Mouse (Mus musculus) ES-E14 (cell line): ENCODE results near the gene Fgd2.

Experiments
- CHD2 ChIP-seq: IDR thresholded peaks from 2 replicates; pipeline ENCODE4 v1.6.1; 2014; ENCODE audit warnings: mild to moderate bottlenecking, low read depth, low read length, inconsistent platforms
- ZNF384 ChIP-seq: IDR thresholded peaks from 2 replicates; pipeline ENCODE4 v1.6.1; 2012; ENCODE audit warnings: low read depth, low read length, inconsistent platforms

DNA sequence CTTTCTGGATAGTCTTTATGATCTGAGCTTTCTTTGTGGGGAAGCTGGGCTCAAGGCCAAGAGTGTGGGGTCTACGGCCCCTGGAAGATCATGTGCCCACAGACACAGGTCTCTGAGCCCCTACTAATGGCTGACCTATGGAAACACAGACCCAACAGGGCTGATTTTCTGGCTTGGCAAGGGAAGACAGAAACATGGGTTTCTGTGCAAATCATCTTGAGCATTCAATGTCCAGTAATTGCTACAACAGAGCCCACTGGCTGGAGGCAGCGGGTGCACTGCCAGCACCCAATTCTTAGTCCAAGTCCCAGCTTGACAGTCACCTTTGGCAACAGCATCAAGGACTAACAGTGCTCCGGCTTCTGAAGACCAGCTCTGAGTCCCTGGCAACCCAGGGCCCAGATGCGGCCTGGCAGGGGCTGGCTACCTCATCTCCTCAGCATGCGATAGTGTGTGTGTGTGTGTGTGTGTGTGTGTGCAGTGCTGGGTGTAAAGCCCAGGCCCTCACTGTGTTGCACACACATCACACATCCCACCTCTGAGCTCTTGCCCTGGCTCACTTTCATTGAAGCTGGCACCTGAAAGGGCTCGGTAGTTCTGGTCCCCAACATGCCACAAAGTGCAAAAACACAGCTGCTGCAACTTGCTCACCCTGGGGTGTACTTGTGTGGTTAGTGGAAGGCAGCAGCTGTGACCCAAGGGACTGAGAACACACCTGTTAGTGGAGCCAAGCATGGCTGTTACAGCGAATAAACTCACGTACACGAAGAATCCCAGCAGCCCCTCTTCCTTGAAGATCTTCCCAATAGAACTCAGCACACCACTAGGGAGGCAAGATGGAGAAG, 22.5 kb upstream of the Fgd2 start:
- TF ChIP-seq CHD2 (no peak), ZNF384 (no peak)
